Mouse (Mus musculus) heart, embryonic 10.5 days (tissue): Measurements from ENCODE around the gene Ankrd11. TPM values are rescaled to one million over a fixed set of nuclear protein-coding genes. Genes with fewer than 3 reads are reported as not detected.

Source experiments
- DNase-seq: peaks from one replicate; pipeline ENCODE4 v3.0.0-alpha.2; 2017; ENCODE audit warnings: low spot score
- H3K27ac ChIP-seq: fragments of 300-500 bp; sonication (generic); 2 replicates; pipeline ENCODE4 v1.5.1; 2016; ENCODE audit warnings: mild to moderate bottlenecking
- H3K27me3 ChIP-seq: fragments of 300-500 bp; sonication (generic); 2 replicates; pipeline ENCODE4 v1.6.1; 2016; ENCODE audit warnings: mild to moderate bottlenecking; ENCODE audit not compliant: poor library complexity, insufficient read depth, severe bottlenecking
- H3K36me3 ChIP-seq: fragments of 300-500 bp; sonication (generic); 2 replicates; pipeline ENCODE4 v1.6.1; 2016; ENCODE audit warnings: mild to moderate bottlenecking, moderate library complexity
- H3K4me1 ChIP-seq: fragments of 300-500 bp; sonication (generic); 2 replicates; pipeline ENCODE4 v1.6.1; 2016; ENCODE audit warnings: mild to moderate bottlenecking
- H3K4me3 ChIP-seq: fragments of 300-500 bp; sonication (generic); 2 replicates; pipeline ENCODE4 v1.5.1; 2016; ENCODE audit warnings: mild to moderate bottlenecking, moderate library complexity
- H3K9me3 ChIP-seq: fragments of 300-500 bp; sonication (generic); 2 replicates; pipeline ENCODE4 v1.6.1; 2016; ENCODE audit warnings: mild to moderate bottlenecking, moderate library complexity
- WGBS: fragments of 180-500 bp; shearing (Covaris S2); methylation state at CpG from one replicate; pipeline ENCODE4 v1.1.7; 2016; 5-methylcytosine and 5-hydroxymethylcytosine counted together
- polyA plus RNA-seq: library from polyadenylated mRNA; unstranded; fragments of >200 nt; fragmentation: Nextera tagmentation; extraction: Ambion mirVana; gene quantifications from 2 replicates; pipeline ENCODE4 v1.2.1, GENCODE M21; 2016

Ankrd11 gene
- polyA plus RNA-seq, 1 experiment from 2014 or later: 32.9 TPM

DNA sequence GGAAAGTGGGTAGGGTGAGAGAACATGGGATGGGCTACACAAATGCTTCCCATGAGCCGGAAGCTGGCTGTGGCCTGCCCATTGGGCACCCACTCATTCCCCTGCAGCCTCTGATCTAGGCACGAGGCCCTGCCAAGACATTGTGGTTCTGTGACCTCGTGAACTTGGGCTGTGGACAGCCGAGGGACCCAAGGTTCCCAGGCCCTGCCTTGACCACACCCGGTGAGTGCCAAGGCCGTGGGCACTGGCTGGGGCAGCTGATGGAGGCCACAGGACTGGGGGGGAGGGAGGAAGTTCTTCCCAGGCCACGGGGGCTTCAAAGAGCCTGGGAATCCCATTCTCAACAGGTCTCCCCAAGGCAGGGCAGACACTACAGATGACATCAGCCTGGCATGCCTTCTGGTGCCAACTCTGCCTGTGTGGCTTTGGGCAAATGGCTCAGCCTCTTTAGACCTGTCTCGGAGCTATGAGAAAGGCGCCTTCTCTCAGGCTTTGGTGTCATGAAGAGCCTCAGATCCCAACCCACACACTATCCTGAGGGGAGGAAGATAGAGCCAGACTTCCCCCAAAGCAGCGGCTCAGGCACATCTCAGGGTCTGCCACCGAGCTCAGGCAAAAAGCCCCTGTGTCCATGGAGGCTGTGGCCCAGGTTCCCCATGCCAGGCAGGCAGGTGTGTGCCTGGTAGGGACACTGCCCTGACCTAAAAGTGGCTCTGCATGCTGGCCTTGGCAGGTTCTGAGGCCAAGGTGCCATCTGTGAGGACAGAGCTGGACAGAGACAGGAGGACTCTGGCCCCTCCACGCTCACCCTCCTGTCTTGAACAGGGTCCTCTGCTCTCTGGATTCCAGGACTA lies 190.2 kb downstream of the Ankrd11 start:
- H3K4me1 ChIP-seq: peaks cover 51% of the 10 kb centered on the region
- no peak for DNase-seq
- peaks cover 61% of the 10 kb centered on the region for H3K27me3 ChIP-seq
- WGBS: 81% methylated on average over 12 of the region's 12 CpGs
- H3K27ac ChIP-seq: peak overlapping the region; percentile 9; the same call in 1 of the 2 replicates
- no peaks in the 10 kb centered on the region for H3K36me3 ChIP-seq
- H3K9me3 ChIP-seq: no peaks in the 10 kb centered on the region
- H3K4me3 ChIP-seq: no peak overlapping the region

DNA sequence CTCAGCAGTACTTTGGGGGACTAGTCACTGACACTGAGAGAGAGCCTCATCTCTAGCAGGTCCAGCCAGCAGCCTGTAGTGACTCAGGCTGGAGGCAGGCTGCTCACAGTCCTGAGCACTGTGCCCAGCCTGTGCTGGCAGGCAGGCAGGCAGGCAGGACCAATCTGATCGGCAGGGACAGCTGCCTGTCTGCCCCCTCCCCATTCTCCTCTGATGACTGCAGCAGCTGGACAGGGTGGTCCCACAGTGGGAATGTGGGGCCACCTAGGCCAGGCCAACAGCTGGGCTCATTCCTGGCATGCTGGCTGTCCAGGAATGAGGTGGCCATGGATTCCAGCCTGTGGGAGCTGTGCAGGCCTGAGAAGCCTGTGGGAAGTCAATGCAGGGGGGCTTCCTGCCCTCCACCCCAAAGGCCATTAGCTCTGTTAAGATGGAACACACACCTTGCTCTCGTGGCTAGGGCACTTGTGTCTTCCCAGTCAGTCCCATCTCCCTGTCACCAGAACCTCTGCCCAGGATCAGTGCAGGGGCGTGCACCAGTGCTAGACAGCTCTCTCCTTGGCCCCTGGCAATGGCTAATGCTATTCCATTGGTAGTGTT lies 191.3 kb downstream of the Ankrd11 start:
- no peaks in the 10 kb centered on the region for H3K9me3 ChIP-seq
- DNase-seq: no peak
- H3K27ac ChIP-seq: no peak overlapping the region
- peaks cover 54% of the 10 kb centered on the region for H3K4me1 ChIP-seq
- WGBS: 66% methylated on average over 3 of the region's 3 CpGs
- H3K27me3 ChIP-seq: peaks cover 65% of the 10 kb centered on the region
- H3K36me3 ChIP-seq: no peaks in the 10 kb centered on the region
- no peak overlapping the region for H3K4me3 ChIP-seq

DNA sequence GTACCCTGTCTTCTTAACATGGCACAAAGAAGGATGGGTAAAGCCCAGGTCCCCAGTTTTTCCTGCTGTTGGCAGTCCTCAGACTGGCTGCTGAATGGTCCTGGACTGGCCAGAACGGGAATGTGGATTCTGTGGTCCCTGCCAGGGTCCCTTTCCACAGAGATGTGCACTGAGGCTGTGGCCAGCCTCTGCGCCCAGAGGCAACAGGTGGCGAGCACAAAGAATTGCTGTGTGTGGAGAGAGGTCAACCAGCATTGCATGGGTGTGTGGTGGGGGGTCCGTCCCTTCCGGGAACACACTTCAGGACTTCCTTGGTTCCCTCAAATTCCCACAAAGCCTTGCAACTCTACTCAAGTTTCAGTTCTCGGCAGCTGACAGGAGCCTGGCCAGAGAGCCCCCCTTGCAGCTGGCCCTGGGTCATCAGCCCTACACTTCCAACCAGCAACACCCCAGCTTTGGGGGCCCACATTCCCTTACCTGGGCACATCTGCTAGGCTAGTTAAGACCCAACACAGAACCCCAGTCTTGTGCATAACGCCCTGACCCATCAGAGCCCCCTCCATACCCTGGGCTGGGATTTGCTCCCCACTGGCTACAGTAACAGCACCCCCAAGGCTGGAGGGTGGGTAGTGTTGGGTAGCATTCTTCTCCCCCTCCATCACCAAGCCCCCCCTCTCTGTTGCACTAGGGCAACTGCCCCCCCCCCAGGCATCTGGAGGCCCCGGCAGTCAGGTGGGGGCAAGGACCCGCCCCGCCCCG lies 192.7 kb downstream of the Ankrd11 start:
- Histone ChIP-seq H3K27ac (no peak overlapping the region), H3K27me3 (peaks cover 61% of the 10 kb centered on the region), H3K4me1 (peaks cover 55% of the 10 kb centered on the region), H3K9me3 (no peaks in the 10 kb centered on the region), H3K4me3 (no peak overlapping the region), H3K36me3 (no peaks in the 10 kb centered on the region)
- 70% methylated on average over 11 of the region's 11 CpGs for WGBS
- DNase-seq: no peak

DNA sequence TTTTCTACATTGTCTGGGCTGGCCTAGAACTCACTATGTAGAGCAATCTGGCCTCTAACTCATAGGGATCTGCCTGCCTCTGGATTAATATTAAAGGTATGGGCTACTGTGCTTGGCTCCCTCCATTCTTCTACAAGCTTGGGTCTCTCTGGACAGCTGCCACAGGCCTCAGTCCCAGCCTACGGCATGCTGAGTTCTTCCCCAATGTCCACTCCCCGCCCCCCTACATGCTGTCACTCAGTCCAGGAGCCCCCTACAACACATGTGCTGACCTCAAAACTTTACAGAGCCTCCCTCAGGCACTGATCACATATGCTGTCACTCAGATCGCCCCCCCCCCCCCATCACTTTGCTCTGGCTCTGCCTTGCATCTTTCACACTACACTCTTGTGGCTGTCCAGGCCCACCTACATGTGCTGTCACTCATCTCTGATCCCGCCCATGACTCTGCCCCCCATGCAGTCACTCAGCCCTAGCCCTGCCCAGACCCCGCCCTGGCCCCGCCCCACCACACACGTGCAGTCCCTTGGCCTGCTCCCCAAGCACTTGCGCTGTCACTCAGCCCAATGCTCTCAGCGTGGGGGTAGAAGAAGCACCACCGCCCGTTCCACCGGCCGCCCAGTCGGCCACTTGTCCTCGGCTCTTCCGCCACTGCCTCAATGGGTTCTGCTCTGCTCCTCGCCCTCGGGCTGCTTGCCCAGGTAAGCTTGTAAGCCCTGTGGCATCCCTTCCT lies 194.1 kb downstream of the Ankrd11 start, which contains the start of gene Cdh15:
TSS of gene Cdh15 (plus strand) at position 138 of the 733 bp plus-strand sequence.
- Histone ChIP-seq H3K27ac (no peak within 1 kb of the TSS), H3K27me3 (peaks cover 60% of the 10 kb centered on the region), H3K9me3 (no peaks in the 10 kb centered on the region), H3K36me3 (no peaks in the 10 kb centered on the region), H3K4me1 (peaks cover 42% of the 10 kb centered on the region), H3K4me3 (peak within 1 kb of the TSS; percentile 36)
- WGBS: 10% methylated on average over 18 of the region's 18 CpGs
- DNase-seq: peak; percentile 93

DNA sequence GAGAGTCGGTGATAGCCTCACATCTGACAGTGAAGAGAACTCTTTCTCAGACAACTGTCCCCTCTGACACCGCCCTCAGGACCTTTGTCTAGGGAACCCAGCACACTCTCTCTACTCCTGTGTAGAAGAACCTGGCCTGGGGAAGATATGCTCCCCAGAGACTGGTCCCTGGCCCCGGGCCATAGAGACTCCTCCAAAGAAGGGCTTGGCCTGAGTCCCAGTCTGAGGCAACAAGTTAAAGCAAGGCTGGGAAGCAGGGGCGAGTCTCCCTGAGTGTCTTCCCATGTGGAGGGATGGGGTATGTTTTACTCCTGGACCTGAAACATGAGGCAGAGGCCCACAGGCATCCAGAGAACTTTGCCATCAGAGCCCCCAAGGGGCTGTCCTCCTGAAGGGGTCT lies 196.4 kb downstream of the Ankrd11 start:
- Histone ChIP-seq H3K27ac (no peak overlapping the region), H3K4me1 (peaks cover 37% of the 10 kb centered on the region), H3K36me3 (no peaks in the 10 kb centered on the region), H3K27me3 (peaks cover 41% of the 10 kb centered on the region), H3K4me3 (no peak overlapping the region), H3K9me3 (no peaks in the 10 kb centered on the region)
- 72% methylated on average over 4 of the region's 4 CpGs for WGBS
- DNase-seq: no peak

DNA sequence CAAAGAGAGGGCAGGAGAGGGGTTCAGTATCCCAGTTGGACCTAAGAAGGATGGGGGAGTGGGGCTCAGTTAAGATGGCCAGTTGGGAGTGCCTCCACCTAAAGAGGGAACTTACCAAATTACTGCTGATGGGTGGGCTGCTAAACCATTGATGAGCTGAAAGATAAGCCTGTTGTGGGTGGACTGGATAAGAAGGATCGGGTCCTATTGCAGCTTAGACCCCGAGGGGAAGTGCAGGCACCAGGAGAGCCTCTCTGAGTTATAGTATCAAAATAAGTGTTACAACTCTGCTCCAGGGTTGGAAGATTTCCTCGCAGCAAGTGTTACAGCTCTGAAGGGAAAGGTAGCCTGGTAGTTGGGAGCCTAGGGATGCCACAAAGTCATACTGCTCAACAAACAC lies 197.9 kb downstream of the Ankrd11 start:
- Histone ChIP-seq H3K36me3 (no peaks in the 10 kb centered on the region), H3K4me3 (no peak overlapping the region), H3K27ac (no peak overlapping the region), H3K4me1 (peaks cover 33% of the 10 kb centered on the region), H3K27me3 (peaks cover 35% of the 10 kb centered on the region), H3K9me3 (no peaks in the 10 kb centered on the region)
- DNase-seq: no peak
- 57% methylated on average over 3 of the region's 3 CpGs for WGBS

DNA sequence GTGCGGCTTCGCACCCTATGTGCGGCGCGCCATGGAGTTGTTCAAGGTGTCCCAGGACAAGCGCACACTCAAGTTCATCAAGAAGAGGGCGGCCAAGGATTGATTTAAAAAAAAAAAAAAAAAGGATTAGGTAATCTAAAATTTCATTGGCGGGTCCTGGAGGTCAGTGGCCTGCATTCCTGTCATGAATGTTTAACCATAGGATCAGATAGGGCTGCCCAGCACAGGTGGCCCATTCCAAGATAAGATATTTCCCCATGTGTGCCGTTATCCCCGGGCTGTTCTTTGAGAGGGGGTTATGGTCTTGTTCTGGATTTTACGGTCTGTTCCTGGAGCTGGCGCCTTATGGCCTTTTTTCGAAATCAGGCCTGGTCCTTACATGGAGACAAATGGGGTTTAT lies 205.4 kb downstream of the Ankrd11 start:
- no peak for DNase-seq
- Histone ChIP-seq H3K4me3 (no peak overlapping the region), H3K27ac (no peak overlapping the region), H3K36me3 (no peaks in the 10 kb centered on the region), H3K4me1 (peaks cover 20% of the 10 kb centered on the region), H3K27me3 (peaks cover 20% of the 10 kb centered on the region; the same call in 1 of the 2 replicates), H3K9me3 (no peaks in the 10 kb centered on the region)
- 82% methylated on average over 13 of the region's 13 CpGs for WGBS

DNA sequence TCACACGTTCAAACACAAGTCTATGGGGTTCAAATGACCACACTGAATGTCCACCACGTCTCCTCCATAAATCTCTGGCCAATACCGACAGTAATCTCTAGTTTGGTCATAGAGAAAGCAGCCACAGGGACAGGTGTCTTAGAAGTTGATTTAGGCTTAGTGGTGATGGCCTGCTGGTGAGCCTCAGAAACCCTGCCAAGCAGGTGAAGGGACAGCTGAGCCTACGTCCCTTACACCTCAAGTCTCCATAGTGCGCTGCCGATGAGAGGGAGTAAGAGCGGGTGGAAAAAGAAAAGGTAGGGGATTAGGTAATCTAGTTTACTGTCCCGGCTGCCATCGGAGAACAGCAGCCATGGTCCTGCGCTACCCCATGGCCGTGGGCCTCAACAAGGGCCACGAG lies 205.9 kb downstream of the Ankrd11 start:
- DNase-seq: no peak
- no peak overlapping the region for H3K4me3 ChIP-seq
- peaks cover 25% of the 10 kb centered on the region; the same call in 1 of the 2 replicates for H3K27me3 ChIP-seq
- no peaks in the 10 kb centered on the region for H3K9me3 ChIP-seq
- no peak overlapping the region for H3K27ac ChIP-seq
- no peaks in the 10 kb centered on the region for H3K36me3 ChIP-seq
- 85% methylated on average over 12 of the region's 12 CpGs for WGBS
- H3K4me1 ChIP-seq: peaks cover 20% of the 10 kb centered on the region

DNA sequence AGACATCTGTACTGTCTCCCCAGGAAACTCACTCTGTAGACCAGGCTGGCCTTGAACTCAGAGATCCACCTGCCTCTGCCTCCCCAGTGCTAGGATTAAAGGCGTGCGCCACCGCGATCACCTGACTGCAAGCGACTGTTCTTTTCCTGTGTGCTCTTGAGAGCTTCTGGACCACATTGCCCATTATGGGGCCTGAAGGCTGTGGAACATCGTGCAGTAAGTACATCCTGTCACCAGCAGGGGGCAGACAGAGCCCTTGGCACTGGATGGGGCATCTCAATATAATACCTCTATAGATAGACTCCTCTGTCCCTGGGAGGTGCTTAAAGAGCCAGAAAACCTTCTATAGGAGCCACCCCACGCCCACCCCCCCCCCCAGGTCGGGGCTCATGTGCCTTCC lies 207.1 kb downstream of the Ankrd11 start:
- 27% methylated on average over 8 of the region's 8 CpGs for WGBS
- H3K4me1 ChIP-seq: peaks cover 11% of the 10 kb centered on the region; the same call in 1 of the 2 replicates
- no peaks in the 10 kb centered on the region for H3K36me3 ChIP-seq
- no peaks in the 10 kb centered on the region for H3K9me3 ChIP-seq
- no peak overlapping the region for H3K27ac ChIP-seq
- H3K4me3 ChIP-seq: no peak overlapping the region
- DNase-seq: peak; percentile 86
- peaks cover 19% of the 10 kb centered on the region; the same call in 1 of the 2 replicates for H3K27me3 ChIP-seq

DNA sequence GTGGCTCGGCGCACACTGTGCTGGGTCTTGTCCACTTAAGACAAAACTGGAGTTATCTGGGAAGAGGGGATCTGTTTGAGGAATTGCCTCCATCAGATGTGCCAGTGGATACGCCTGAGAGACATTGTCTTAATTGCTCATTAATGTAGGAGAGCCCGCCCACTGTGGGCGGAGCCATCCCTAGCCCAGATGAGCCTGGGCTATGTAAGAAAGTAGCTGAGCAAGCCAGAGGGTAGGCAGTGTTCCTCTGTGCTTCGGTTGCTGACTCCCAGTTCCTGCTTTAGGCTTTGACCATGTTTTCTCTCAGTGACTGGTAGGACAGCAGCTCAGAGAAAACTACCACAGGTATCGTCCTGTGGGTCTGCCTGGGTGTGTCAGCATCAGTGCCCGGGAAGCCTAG lies 207.7 kb downstream of the Ankrd11 start:
- 83% methylated on average over 8 of the region's 8 CpGs for WGBS
- H3K4me1 ChIP-seq: peaks cover 11% of the 10 kb centered on the region; the same call in 1 of the 2 replicates
- no peak overlapping the region for H3K27ac ChIP-seq
- no peaks in the 10 kb centered on the region for H3K9me3 ChIP-seq
- no peaks in the 10 kb centered on the region for H3K36me3 ChIP-seq
- peaks cover 21% of the 10 kb centered on the region; the same call in 1 of the 2 replicates for H3K27me3 ChIP-seq
- H3K4me3 ChIP-seq: no peak overlapping the region
- no peak for DNase-seq
